Mouse (Mus musculus): Measurements from ENCODE around the gene Tmem41a. TPM values are rescaled to one million over a fixed set of nuclear protein-coding genes. Genes with fewer than 3 reads are reported as not detected.

Tmem41a gene
- polyA plus RNA-seq, 1 experiment, result 15.2 TPM

GRCm38 (mm10) chr16:21904636-21905035 is 42.7 kb downstream of the Tmem41a start:
- Histone ChIP-seq H3K27me3 (replicated peaks; ENCODE audit: control insufficient read depth, insufficient read depth, low read length) (no peaks in the 10 kb centered on the region), H3K36me3 (ENCODE audit: control insufficient read depth, insufficient read depth, low read length) (no peaks in the 10 kb centered on the region; the same call in 1 of the 2 replicates), H3K4me1 (ENCODE audit: control insufficient read depth, insufficient read depth, low read length) (no peaks in the 10 kb centered on the region), H3K4me3 (ENCODE audit: insufficient read depth, low read depth, low read length) (no peak overlapping the region), H3K27ac (ENCODE audit: insufficient read depth, low read depth, low read length) (no peak overlapping the region)
- no peak for DNase-seq
- WGBS, result 80% methylated on average over 10 of the region's 10 CpGs
- no peak for TF ChIP-seq POLR2A (IDR thresholded peaks at IDR 0.05; ENCODE audit: low read depth, low read length)
- no peak for TF ChIP-seq CTCF (conservative IDR thresholded peaks at IDR 0.05; ENCODE audit: insufficient read depth, insufficient read length, low read depth, low read length)

GRCm38 (mm10) chr16:21901286-21901685 is 46.1 kb downstream of the Tmem41a start:
- 68% methylated on average over 5 of the region's 5 CpGs for WGBS
- Histone ChIP-seq H3K27me3 (replicated peaks; ENCODE audit: control insufficient read depth, insufficient read depth, low read length) (no peaks in the 10 kb centered on the region), H3K4me1 (ENCODE audit: control insufficient read depth, insufficient read depth, low read length) (no peaks in the 10 kb centered on the region), H3K27ac (ENCODE audit: insufficient read depth, low read depth, low read length) (no peak overlapping the region), H3K4me3 (ENCODE audit: insufficient read depth, low read depth, low read length) (no peak overlapping the region), H3K36me3 (ENCODE audit: control insufficient read depth, insufficient read depth, low read length) (no peaks in the 10 kb centered on the region)
- DNase-seq, result no peak
- TF ChIP-seq CTCF (conservative IDR thresholded peaks at IDR 0.05; ENCODE audit: insufficient read depth, insufficient read length, low read depth, low read length) (no peak), POLR2A (IDR thresholded peaks at IDR 0.05; ENCODE audit: low read depth, low read length) (no peak)

- no peaks in the 10 kb centered on the region for H3K4me1 ChIP-seq (ENCODE audit: control insufficient read depth, insufficient read depth, low read length)
Measured at GRCm38 (mm10) chr16:21893890-21894289, 53.5 kb downstream of the Tmem41a start.

GRCm38 (mm10) chr16:21887601-21888000 is 59.8 kb downstream of the Tmem41a start:
- Histone ChIP-seq H3K27me3 (replicated peaks; ENCODE audit: control insufficient read depth, insufficient read depth, low read length) (no peaks in the 10 kb centered on the region), H3K27ac (ENCODE audit: insufficient read depth, low read depth, low read length) (no peak overlapping the region), H3K4me1 (ENCODE audit: control insufficient read depth, insufficient read depth, low read length) (no peaks in the 10 kb centered on the region), H3K4me3 (ENCODE audit: insufficient read depth, low read depth, low read length) (no peak overlapping the region), H3K36me3 (ENCODE audit: control insufficient read depth, insufficient read depth, low read length) (no peaks in the 10 kb centered on the region)
- TF ChIP-seq CTCF (conservative IDR thresholded peaks at IDR 0.05; ENCODE audit: insufficient read depth, insufficient read length, low read depth, low read length) (no peak), POLR2A (IDR thresholded peaks at IDR 0.05; ENCODE audit: low read depth, low read length) (no peak)
- DNase-seq, result no peak
- 90% methylated on average over 2 of the region's 2 CpGs for WGBS

More at GRCm38 (mm10) chr16:21893890-21894289, 53.5 kb downstream of the Tmem41a start:
- Histone ChIP-seq H3K27ac (ENCODE audit: insufficient read depth, low read depth, low read length) (no peak overlapping the region), H3K4me3 (ENCODE audit: insufficient read depth, low read depth, low read length) (no peak overlapping the region), H3K27me3 (replicated peaks; ENCODE audit: control insufficient read depth, insufficient read depth, low read length) (no peaks in the 10 kb centered on the region), H3K36me3 (ENCODE audit: control insufficient read depth, insufficient read depth, low read length) (no peaks in the 10 kb centered on the region)
- WGBS, result 89% methylated on average over 6 of the region's 6 CpGs
- TF ChIP-seq CTCF (conservative IDR thresholded peaks at IDR 0.05; ENCODE audit: insufficient read depth, insufficient read length, low read depth, low read length), result no peak
- TF ChIP-seq POLR2A (IDR thresholded peaks at IDR 0.05; ENCODE audit: low read depth, low read length), result no peak
- DNase-seq, result no peak

Other genes with a start within 250 kb of the Tmem41a start
- gene Ehhadh, start 159.7 kb downstream of the Tmem41a start, polyA plus RNA-seq (2012; rRNA removed), result 224 and 248 TPM in 2 replicates
- gene Map3k13, start 153.2 kb downstream of the Tmem41a start, polyA plus RNA-seq (2012; rRNA removed), result 4.6 and 4.8 TPM in 2 replicates
- 0.41 and 0.45 TPM in 2 replicates for gene Liph, start 48.1 kb upstream of the Tmem41a start, polyA plus RNA-seq (2012; rRNA removed)
- 7.1 and 8.2 TPM in 2 replicates for gene Senp2, start 61.9 kb upstream of the Tmem41a start, polyA plus RNA-seq (2012; rRNA removed)
- gene Igf2bp2, start 215.7 kb upstream of the Tmem41a start, polyA plus RNA-seq (2012; rRNA removed), result 2.1 and 2.3 TPM in 2 replicates

Data from kidney, adult 2 months (tissue).